Mouse (Mus musculus) MEL (cell line): ENCODE results near the gene Wdsub1. TPM values are rescaled to one million over a fixed set of nuclear protein-coding genes. Genes with fewer than 3 reads are reported as not detected.

Experiments
- DNase-seq: peaks from one replicate; pipeline ENCODE4 v3.0.0; 2011; ENCODE audit warnings: low read depth, low spot score
- H3K27ac ChIP-seq: 2 replicates; pipeline ENCODE4 v1.5.1; 2012; ENCODE audit warnings: low read depth, mild to moderate bottlenecking, control low read depth, low read length, moderate library complexity; ENCODE audit not compliant: control insufficient read depth
- H3K27me3 ChIP-seq, 2 experiments: fragments of 150-350 bp in 1 of 2; sonication (generic) in 1 of 2; 2 replicates each; pipeline ENCODE4 v1.6.1; 2012; ENCODE audit warnings: low read length in 2 of 2, mild to moderate bottlenecking in 2 of 2, improper control_type of control experiment in 1 of 2, moderate library complexity in 1 of 2; ENCODE audit not compliant: insufficient read depth in 2 of 2, control insufficient read depth in 1 of 2
- H3K36me3 ChIP-seq, 2 experiments: 2 replicates each; pipeline ENCODE4 v1.6.1; 2012 to 2014; ENCODE audit warnings: low read length in 2 of 2, improper control_type of control experiment in 1 of 2, inconsistent platforms in 1 of 2, mild to moderate bottlenecking in 1 of 2; ENCODE audit not compliant: insufficient read depth in 2 of 2, control insufficient read depth in 1 of 2
- H3K4me1 ChIP-seq, 2 experiments: fragments of 150-350 bp in 1 of 2; sonication (generic) in 1 of 2; 2 replicates each; pipeline ENCODE4 v1.6.1; 2012; ENCODE audit warnings: low read length in 2 of 2, improper control_type of control experiment in 1 of 2, mild to moderate bottlenecking in 1 of 2; ENCODE audit not compliant: insufficient read depth in 2 of 2, control insufficient read depth in 1 of 2
- H3K4me3 ChIP-seq, 2 experiments: fragments of 150-350 bp in 1 of 2; sonication (generic) in 1 of 2; 2 replicates each; pipeline ENCODE4 v1.5.1; 2012; ENCODE audit warnings: low read depth in 2 of 2, low read length in 2 of 2, mild to moderate bottlenecking in 2 of 2, moderate library complexity in 2 of 2, control low read depth in 1 of 2, improper control_type of control experiment in 1 of 2; ENCODE audit not compliant: control insufficient read depth in 1 of 2, insufficient read depth in 1 of 2
- H3K79me2 ChIP-seq: 2 replicates; pipeline ENCODE4 v1.6.1; 2012; ENCODE audit warnings: mild to moderate bottlenecking, low read length, moderate library complexity; ENCODE audit not compliant: control insufficient read depth, poor library complexity, insufficient read depth
- H3K9ac ChIP-seq: 2 replicates; pipeline ENCODE4 v1.6.1; 2012; ENCODE audit warnings: low read depth, mild to moderate bottlenecking, control low read depth, low read length, moderate library complexity; ENCODE audit not compliant: control insufficient read depth, poor library complexity, severe bottlenecking
- H3K9me3 ChIP-seq: fragments of 150-350 bp; sonication (generic); replicated peaks from 2 replicates; pipeline ENCODE4 v1.6.1; 2012; ENCODE audit warnings: mild to moderate bottlenecking, low read length, improper control_type of control experiment, moderate library complexity; ENCODE audit not compliant: insufficient read depth
- BHLHE40 ChIP-seq: IDR thresholded peaks from 2 replicates; pipeline ENCODE4 v1.6.1; 2012; ENCODE audit warnings: low read depth, mild to moderate bottlenecking, inconsistent platforms, low read length, improper control_type of control experiment, borderline replicate concordance
- CHD1 ChIP-seq: IDR thresholded peaks from 2 replicates; pipeline ENCODE4 v1.6.1; 2012; ENCODE audit warnings: low read depth, mild to moderate bottlenecking, inconsistent platforms, low read length, improper control_type of control experiment
- CTCF ChIP-seq, 3 experiments: IDR thresholded peaks in 2 of 3; conservative IDR thresholded peaks in 1 of 3; 2 replicates each; pipeline ENCODE4 v1.5.1; 2011 to 2012; ENCODE audit warnings: low read length in 3 of 3, low read depth in 2 of 3, mild to moderate bottlenecking in 2 of 3, improper control_type of control experiment in 1 of 3, inconsistent platforms in 1 of 3, mixed read lengths in 1 of 3, moderate library complexity in 1 of 3; ENCODE audit not compliant: control insufficient read depth in 1 of 3, insufficient read depth in 1 of 3, poor library complexity in 1 of 3, severe bottlenecking in 1 of 3
- ELF1 ChIP-seq: IDR thresholded peaks from 2 replicates; pipeline ENCODE4 v1.6.1; 2014; ENCODE audit warnings: low read depth, mild to moderate bottlenecking, inconsistent platforms, low read length, improper control_type of control experiment, moderate library complexity
- ETS1 ChIP-seq: IDR thresholded peaks from 2 replicates; pipeline ENCODE4 v1.6.1; 2012; ENCODE audit warnings: low read depth, mild to moderate bottlenecking, inconsistent platforms, low read length, improper control_type of control experiment, moderate library complexity
- GABPA ChIP-seq: IDR thresholded peaks from 2 replicates; pipeline ENCODE4 v1.6.1; 2012; ENCODE audit warnings: low read depth, mild to moderate bottlenecking, inconsistent platforms, low read length, improper control_type of control experiment, moderate library complexity
- KAT2A ChIP-seq: conservative IDR thresholded peaks from 2 replicates; pipeline ENCODE4 v1.6.1; 2012; ENCODE audit warnings: low read depth, low read length, improper control_type of control experiment, inconsistent platforms
- MAFK ChIP-seq: IDR thresholded peaks from 2 replicates; pipeline ENCODE4 v1.6.1; 2011; ENCODE audit warnings: low read depth, mild to moderate bottlenecking, low read length, improper control_type of control experiment, borderline replicate concordance
- MXI1 ChIP-seq: IDR thresholded peaks from 2 replicates; pipeline ENCODE4 v1.6.1; 2011; ENCODE audit warnings: mild to moderate bottlenecking, low read depth, low read length, improper control_type of control experiment
- MYB ChIP-seq: IDR thresholded peaks from 2 replicates; pipeline ENCODE4 v1.6.1; 2011; ENCODE audit warnings: mild to moderate bottlenecking, low read depth, low read length, improper control_type of control experiment
- MYC ChIP-seq: IDR thresholded peaks from 2 replicates; pipeline ENCODE4 v1.6.1; 2011; ENCODE audit warnings: low read depth, mild to moderate bottlenecking, low read length, improper control_type of control experiment, moderate library complexity
- NRF1 ChIP-seq: IDR thresholded peaks from 2 replicates; pipeline ENCODE4 v1.6.1; 2014; ENCODE audit warnings: low read depth, mild to moderate bottlenecking, inconsistent platforms, low read length, improper control_type of control experiment, moderate library complexity; ENCODE audit not compliant: poor library complexity, insufficient read depth, severe bottlenecking
- POLR2AphosphoS2 ChIP-seq: IDR thresholded peaks from 2 replicates; pipeline ENCODE4 v1.6.1; 2011; ENCODE audit warnings: low read length, improper control_type of control experiment
- POLR2AphosphoS5 ChIP-seq: IDR thresholded peaks from 2 replicates; pipeline ENCODE4 v1.6.1; 2012; ENCODE audit warnings: low read depth, borderline replicate concordance, mild to moderate bottlenecking, inconsistent platforms, low read length, moderate library complexity, mixed read lengths
- RCOR1 ChIP-seq: IDR thresholded peaks from 2 replicates; pipeline ENCODE4 v1.6.1; 2012; ENCODE audit warnings: low read depth, mild to moderate bottlenecking, inconsistent platforms, low read length, improper control_type of control experiment
- SMC3 ChIP-seq: IDR thresholded peaks from 2 replicates; pipeline ENCODE4 v1.6.1; 2011; ENCODE audit warnings: low read depth, low read length, improper control_type of control experiment
- TAL1 ChIP-seq: IDR thresholded peaks from 2 replicates; pipeline ENCODE4 v1.6.1; 2012; ENCODE audit warnings: mild to moderate bottlenecking, inconsistent platforms, low read length, moderate library complexity, mixed read lengths
- UBTF ChIP-seq: IDR thresholded peaks from 2 replicates; pipeline ENCODE4 v1.6.1; 2012; ENCODE audit warnings: low read depth, mild to moderate bottlenecking, inconsistent platforms, low read length, improper control_type of control experiment, moderate library complexity, borderline replicate concordance; ENCODE audit not compliant: insufficient read depth
- USF1 ChIP-seq: IDR thresholded peaks from 2 replicates; pipeline ENCODE4 v1.6.1; 2014; ENCODE audit warnings: low read depth, mild to moderate bottlenecking, inconsistent platforms, low read length, improper control_type of control experiment, moderate library complexity
- ZC3H11A ChIP-seq: IDR thresholded peaks from 2 replicates; pipeline ENCODE4 v1.6.1; 2012; ENCODE audit warnings: low read depth, mild to moderate bottlenecking, inconsistent platforms, low read length, improper control_type of control experiment
- polyA plus RNA-seq, 2 experiments: library from polyadenylated mRNA; stranded (reverse) in 1 of 2; unstranded in 1 of 2; fragments of >175 nt in 1 of 2; fragments of >200 nt in 1 of 2; gene quantifications; 2 replicates each; pipeline versions ENCODE4 v1.2.1 to v1.2.4; 2012; ENCODE audit warnings: low replicate concordance in 2 of 2, low read depth in 1 of 2; ENCODE audit not compliant: insufficient read length in 2 of 2, insufficient read depth in 1 of 2, missing spikeins in 1 of 2
- total RNA-seq: library from RNA; depleted of rRNA; stranded (reverse); fragments of 300-350 nt; gene quantifications from 2 replicates; pipeline ENCODE4 v1.2.3, GENCODE M21; 2012

Gene Wdsub1
- total and polyA plus RNA-seq, 3 experiments = 16.5 to 19.5 TPM; not detected in 1

- no peak for DNase-seq
- Histone ChIP-seq H3K9ac (no peak overlapping the region), H3K9me3 (no peaks in the 10 kb centered on the region), H3K27ac (no peak overlapping the region), H3K36me3 (no peaks in the 10 kb centered on the region; a peak in 1 of 4 replicates), H3K27me3 (no peaks in the 10 kb centered on the region), H3K4me1 (no peaks in the 10 kb centered on the region), H3K79me2 (no peaks in the 10 kb centered on the region), H3K4me3 (no peak overlapping the region)
- no peak for TF ChIP-seq MXI1
- TF ChIP-seq POLR2AphosphoS2 = no peak
- TF ChIP-seq MYB = no peak
- no peak for TF ChIP-seq MAFK
- no peak for TF ChIP-seq ELF1
- TF ChIP-seq ZC3H11A = no peak
- TF ChIP-seq GABPA = no peak
- no peak for TF ChIP-seq USF1
- no peak for TF ChIP-seq UBTF
- TF ChIP-seq NRF1 = no peak
- no peak for TF ChIP-seq SMC3
- no peak for TF ChIP-seq ETS1
- TF ChIP-seq TAL1 = no peak
- no peak for TF ChIP-seq BHLHE40
- no peak for TF ChIP-seq RCOR1
- TF ChIP-seq CTCF (IDR thresholded peaks at IDR 0.05 in 2 of 3, conservative IDR thresholded peaks at IDR 0.05 in 1 of 3; ENCODE audit: control insufficient read depth in 1 of 3, insufficient read depth in 1 of 3, low read depth in 2 of 3, low read length in 3 of 3, poor library complexity in 1 of 3, severe bottlenecking in 1 of 3) = no peak
- TF ChIP-seq CHD1 = no peak
- TF ChIP-seq KAT2A = no peak
- TF ChIP-seq MYC = no peak
- no peak for TF ChIP-seq POLR2AphosphoS5
Observed at GRCm38 (mm10) chr2:59904007-59904406, 21.6 kb upstream of the Wdsub1 start.

GRCm38 (mm10) chr2:59898666-59899065, 16.3 kb upstream of the Wdsub1 start:
- no peak overlapping the region for H3K4me3 ChIP-seq
- no peaks in the 10 kb centered on the region for H3K9me3 ChIP-seq
- no peak for DNase-seq
- H3K36me3 ChIP-seq = peaks cover 0 to 3% of the 10 kb centered on the region in 2 experiments; a peak in 2 of 4 replicates
- H3K27ac ChIP-seq = no peak overlapping the region
- H3K27me3 ChIP-seq = no peaks in the 10 kb centered on the region
- H3K79me2 ChIP-seq = no peaks in the 10 kb centered on the region
- peaks cover 0 to 5% of the 10 kb centered on the region in 2 experiments; a peak in 2 of 4 replicates for H3K4me1 ChIP-seq
- no peak for TF ChIP-seq UBTF
- TF ChIP-seq CHD1 = no peak
- no peak overlapping the region for H3K9ac ChIP-seq
